Mouse (Mus musculus): ENCODE measurements around the gene Ncoa3. TPM values are rescaled to one million over a fixed set of nuclear protein-coding genes. Genes with fewer than 3 reads are reported as not detected.

Gene Ncoa3
- polyA plus RNA-seq, 1 experiment from 2014 or later = 15.2 TPM

GRCm38 (mm10) chr2:166002429-166002828 lies 10.0 kb downstream of the Ncoa3 start:
- H3K9me3 ChIP-seq (ENCODE audit: control insufficient read depth, low read length) = no peaks in the 10 kb centered on the region
- peaks cover 35% of the 10 kb centered on the region for H3K4me1 ChIP-seq (replicated peaks; ENCODE audit: control insufficient read depth, insufficient read depth, low read length)
- 67% methylated on average over 4 of the region's 4 CpGs for WGBS
- H3K27ac ChIP-seq (ENCODE audit: low read depth, low read length) = no peak overlapping the region
- no peak overlapping the region for H3K9ac ChIP-seq (ENCODE audit: low read depth, low read length)
- no peak overlapping the region for H3K4me2 ChIP-seq
- ATAC-seq (replicated peaks; ENCODE audit: low FRiP score) (no peak), DNase-seq (ENCODE audit: low spot score) (no peak)
- H3K27me3 ChIP-seq (replicated peaks; ENCODE audit: control insufficient read depth, insufficient read depth, low read length) = no peaks in the 10 kb centered on the region
- H3K4me3 ChIP-seq (ENCODE audit: low read depth, low read length) = no peak overlapping the region
- H3K36me3 ChIP-seq (ENCODE audit: control insufficient read depth, insufficient read depth, low read length) = no peaks in the 10 kb centered on the region

GRCm38 (mm10) chr2:166003004-166003403 lies 10.6 kb downstream of the Ncoa3 start:
- H3K4me2 ChIP-seq = no peak overlapping the region
- H3K9me3 ChIP-seq (ENCODE audit: control insufficient read depth, low read length) = no peaks in the 10 kb centered on the region
- DNase-seq (ENCODE audit: low spot score) = no peak
- peaks cover 37% of the 10 kb centered on the region for H3K4me1 ChIP-seq (replicated peaks; ENCODE audit: control insufficient read depth, insufficient read depth, low read length)
- H3K36me3 ChIP-seq (ENCODE audit: control insufficient read depth, insufficient read depth, low read length) = no peaks in the 10 kb centered on the region
- H3K4me3 ChIP-seq (ENCODE audit: low read depth, low read length) = no peak overlapping the region
- WGBS = 58% methylated on average over 1 of the region's 1 CpGs
- no peaks in the 10 kb centered on the region for H3K27me3 ChIP-seq (replicated peaks; ENCODE audit: control insufficient read depth, insufficient read depth, low read length)
- no peak for ATAC-seq (replicated peaks; ENCODE audit: low FRiP score)
- no peak overlapping the region for H3K9ac ChIP-seq (ENCODE audit: low read depth, low read length)
- no peak overlapping the region for H3K27ac ChIP-seq (ENCODE audit: low read depth, low read length)

GRCm38 (mm10) chr2:166007046-166007445 lies 14.6 kb downstream of the Ncoa3 start:
- Histone ChIP-seq H3K4me3 (ENCODE audit: low read depth, low read length) (no peak overlapping the region), H3K9me3 (ENCODE audit: control insufficient read depth, low read length) (no peaks in the 10 kb centered on the region), H3K27me3 (replicated peaks; ENCODE audit: control insufficient read depth, insufficient read depth, low read length) (no peaks in the 10 kb centered on the region), H3K4me2 (no peak overlapping the region), H3K36me3 (ENCODE audit: control insufficient read depth, insufficient read depth, low read length) (no peaks in the 10 kb centered on the region), H3K9ac (ENCODE audit: low read depth, low read length) (no peak overlapping the region), H3K4me1 (replicated peaks; ENCODE audit: control insufficient read depth, insufficient read depth, low read length) (peaks cover 18% of the 10 kb centered on the region), H3K27ac (ENCODE audit: low read depth, low read length) (no peak overlapping the region)
- no peak for ATAC-seq (replicated peaks; ENCODE audit: low FRiP score)
- WGBS = 76% methylated on average over 6 of the region's 6 CpGs
- DNase-seq (ENCODE audit: low spot score) = no peak

GRCm38 (mm10) chr2:166008558-166009392 lies 16.3 kb downstream of the Ncoa3 start:
- 67% methylated on average over 8 of the region's 8 CpGs for WGBS
- Histone ChIP-seq H3K4me3 (ENCODE audit: low read depth, low read length) (no peak overlapping the region), H3K36me3 (ENCODE audit: control insufficient read depth, insufficient read depth, low read length) (no peaks in the 10 kb centered on the region), H3K4me2 (no peak overlapping the region), H3K9me3 (ENCODE audit: control insufficient read depth, low read length) (no peaks in the 10 kb centered on the region), H3K4me1 (replicated peaks; ENCODE audit: control insufficient read depth, insufficient read depth, low read length) (peaks cover 19% of the 10 kb centered on the region), H3K9ac (ENCODE audit: low read depth, low read length) (no peak overlapping the region), H3K27ac (ENCODE audit: low read depth, low read length) (no peak overlapping the region), H3K27me3 (replicated peaks; ENCODE audit: control insufficient read depth, insufficient read depth, low read length) (no peaks in the 10 kb centered on the region)
- no peak for DNase-seq (ENCODE audit: low spot score)
- ATAC-seq (replicated peaks; ENCODE audit: low FRiP score) = no peak

- H3K9me3 ChIP-seq (ENCODE audit: control insufficient read depth, low read length) = no peaks in the 10 kb centered on the region
- no peak overlapping the region for H3K27ac ChIP-seq (ENCODE audit: low read depth, low read length)
- no peak overlapping the region for H3K9ac ChIP-seq (ENCODE audit: low read depth, low read length)
- WGBS = 84% methylated on average over 3 of the region's 3 CpGs
- no peak for DNase-seq (ENCODE audit: low spot score)
- no peak overlapping the region for H3K4me2 ChIP-seq
- H3K4me1 ChIP-seq (replicated peaks; ENCODE audit: control insufficient read depth, insufficient read depth, low read length) = peaks cover 19% of the 10 kb centered on the region
- H3K4me3 ChIP-seq (ENCODE audit: low read depth, low read length) = no peak overlapping the region
- H3K36me3 ChIP-seq (ENCODE audit: control insufficient read depth, insufficient read depth, low read length) = no peaks in the 10 kb centered on the region
- ATAC-seq (replicated peaks; ENCODE audit: low FRiP score) = no peak
- H3K27me3 ChIP-seq (replicated peaks; ENCODE audit: control insufficient read depth, insufficient read depth, low read length) = no peaks in the 10 kb centered on the region
These were observed 17.0 kb downstream of the Ncoa3 start for GRCm38 (mm10) chr2:166009393-166009947.

GRCm38 (mm10) chr2:166010321-166010720 lies 17.9 kb downstream of the Ncoa3 start:
- H3K27me3 ChIP-seq (replicated peaks; ENCODE audit: control insufficient read depth, insufficient read depth, low read length) = no peaks in the 10 kb centered on the region
- ATAC-seq (replicated peaks; ENCODE audit: low FRiP score) (no peak), DNase-seq (ENCODE audit: low spot score) (no peak)
- H3K4me3 ChIP-seq (ENCODE audit: low read depth, low read length) = no peak overlapping the region
- no peak overlapping the region for H3K9ac ChIP-seq (ENCODE audit: low read depth, low read length)
- H3K27ac ChIP-seq (ENCODE audit: low read depth, low read length) = no peak overlapping the region
- H3K4me1 ChIP-seq (replicated peaks; ENCODE audit: control insufficient read depth, insufficient read depth, low read length) = peaks cover 19% of the 10 kb centered on the region
- H3K4me2 ChIP-seq = no peak overlapping the region
- 77% methylated on average over 12 of the region's 12 CpGs for WGBS
- no peaks in the 10 kb centered on the region for H3K36me3 ChIP-seq (ENCODE audit: control insufficient read depth, insufficient read depth, low read length)
- H3K9me3 ChIP-seq (ENCODE audit: control insufficient read depth, low read length) = no peaks in the 10 kb centered on the region

GRCm38 (mm10) chr2:166011422-166011821 lies 19.0 kb downstream of the Ncoa3 start:
- ATAC-seq (replicated peaks; ENCODE audit: low FRiP score) (no peak), DNase-seq (ENCODE audit: low spot score) (no peak)
- H3K4me3 ChIP-seq (ENCODE audit: low read depth, low read length) = no peak overlapping the region
- no peaks in the 10 kb centered on the region for H3K9me3 ChIP-seq (ENCODE audit: control insufficient read depth, low read length)
- 0 out of 2 replicates have a peak overlapping the region, but pooled peaks have one; percentile 40 for H3K9ac ChIP-seq (ENCODE audit: low read depth, low read length)
- no peak overlapping the region for H3K27ac ChIP-seq (ENCODE audit: low read depth, low read length)
- no peaks in the 10 kb centered on the region for H3K27me3 ChIP-seq (replicated peaks; ENCODE audit: control insufficient read depth, insufficient read depth, low read length)
- 33% methylated on average over 3 of the region's 3 CpGs for WGBS
- no peaks in the 10 kb centered on the region for H3K36me3 ChIP-seq (ENCODE audit: control insufficient read depth, insufficient read depth, low read length)
- peaks cover 19% of the 10 kb centered on the region for H3K4me1 ChIP-seq (replicated peaks; ENCODE audit: control insufficient read depth, insufficient read depth, low read length)
- H3K4me2 ChIP-seq = no peak overlapping the region

GRCm38 (mm10) chr2:166012145-166012544 lies 19.7 kb downstream of the Ncoa3 start:
- Histone ChIP-seq H3K4me3 (ENCODE audit: low read depth, low read length) (no peak overlapping the region), H3K4me1 (replicated peaks; ENCODE audit: control insufficient read depth, insufficient read depth, low read length) (peaks cover 19% of the 10 kb centered on the region), H3K9me3 (ENCODE audit: control insufficient read depth, low read length) (no peaks in the 10 kb centered on the region), H3K27ac (ENCODE audit: low read depth, low read length) (peak overlapping the region; percentile 36; the same call in 1 of the 2 replicates), H3K4me2 (peak overlapping the region; percentile 43), H3K27me3 (replicated peaks; ENCODE audit: control insufficient read depth, insufficient read depth, low read length) (no peaks in the 10 kb centered on the region), H3K36me3 (ENCODE audit: control insufficient read depth, insufficient read depth, low read length) (no peaks in the 10 kb centered on the region), H3K9ac (ENCODE audit: low read depth, low read length) (no peak overlapping the region)
- no peak for ATAC-seq (replicated peaks; ENCODE audit: low FRiP score)
- no peak for DNase-seq (ENCODE audit: low spot score)
- WGBS = 23% methylated on average over 2 of the region's 2 CpGs

- DNase-seq (ENCODE audit: low spot score) (no peak), ATAC-seq (replicated peaks; ENCODE audit: low FRiP score) (no peak)
- no peaks in the 10 kb centered on the region for H3K36me3 ChIP-seq (ENCODE audit: control insufficient read depth, insufficient read depth, low read length)
- no peak overlapping the region for H3K9ac ChIP-seq (ENCODE audit: low read depth, low read length)
- no peak overlapping the region for H3K27ac ChIP-seq (ENCODE audit: low read depth, low read length)
- 69% methylated on average over 3 of the region's 3 CpGs for WGBS
- no peak overlapping the region for H3K4me2 ChIP-seq
- H3K27me3 ChIP-seq (replicated peaks; ENCODE audit: control insufficient read depth, insufficient read depth, low read length) = no peaks in the 10 kb centered on the region
- no peaks in the 10 kb centered on the region for H3K9me3 ChIP-seq (ENCODE audit: control insufficient read depth, low read length)
- peaks cover 17% of the 10 kb centered on the region for H3K4me1 ChIP-seq (replicated peaks; ENCODE audit: control insufficient read depth, insufficient read depth, low read length)
- H3K4me3 ChIP-seq (ENCODE audit: low read depth, low read length) = no peak overlapping the region
These were observed 26.3 kb downstream of the Ncoa3 start for GRCm38 (mm10) chr2:166018769-166019168.

Measured in liver, embryonic 11.5 days (tissue).